Mouse (Mus musculus) megakaryocyte progenitor cell, adult 5-6 weeks (primary cell): ENCODE results near the gene Fam120a. TPM values are rescaled to one million over a fixed set of nuclear protein-coding genes. Genes with fewer than 3 reads are reported as not detected.

ENCODE experiments used
- ATAC-seq: replicated peaks from 2 replicates; pipeline ENCODE4 v1.8.0; 2016; ENCODE audit warnings: mild to moderate bottlenecking, moderate TSS enrichment, inconsistent platforms; ENCODE audit not compliant: poor library complexity
- total RNA-seq, 2 experiments: library from RNA; stranded (forward) in 1 of 2; stranded (reverse) in 1 of 2; fragments of 157-497, 149-512 nt in 1 of 2; fragments of 200-1000 nt in 1 of 2; gene quantifications; 2 replicates each; pipeline versions ENCODE4 v1.2.3 to v1.2.4; 2015 to 2017

Fam120a gene
- total RNA-seq, 2 experiments from 2014 or later, result 118 to 211 TPM

GRCm38 (mm10) chr13:48919756-48920415 lies 47.9 kb downstream of the Fam120a start:
- no peak for ATAC-seq

DNA sequence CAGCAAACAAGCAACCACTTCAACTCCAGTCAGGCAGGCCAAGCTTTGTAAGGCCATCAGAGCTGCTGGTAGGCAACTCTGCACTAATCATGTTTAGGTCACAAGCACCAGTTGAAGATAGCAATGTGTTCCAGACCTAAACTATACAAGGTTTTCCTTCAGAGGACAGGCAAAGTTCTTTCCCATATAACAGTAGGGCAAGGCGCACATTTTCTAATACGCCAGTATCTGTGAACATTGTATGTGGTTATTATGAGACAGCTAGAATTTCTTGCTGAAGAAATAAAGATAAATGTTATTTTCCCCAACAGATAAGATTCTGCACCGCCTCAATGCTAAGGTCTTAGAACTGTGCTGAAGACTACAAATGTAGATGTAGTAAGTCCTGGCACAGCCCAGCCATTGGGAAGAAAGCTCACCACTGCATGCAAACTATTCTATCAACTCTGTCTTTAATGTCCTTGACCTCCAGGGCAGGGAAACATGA lies 50.7 kb downstream of the Fam120a start:
- peak; percentile 60 for ATAC-seq

GRCm38 (mm10) chr13:48913680-48914079 lies 54.1 kb downstream of the Fam120a start:
- no peak for ATAC-seq

- ATAC-seq, result no peak
These were observed 54.7 kb downstream of the Fam120a start for GRCm38 (mm10) chr13:48913141-48913540.

- ATAC-seq, result no peak
These were observed 56.4 kb downstream of the Fam120a start for GRCm38 (mm10) chr13:48911426-48911825.

GRCm38 (mm10) chr13:48905458-48905857 lies 62.4 kb downstream of the Fam120a start:
- no peak for ATAC-seq

DNA sequence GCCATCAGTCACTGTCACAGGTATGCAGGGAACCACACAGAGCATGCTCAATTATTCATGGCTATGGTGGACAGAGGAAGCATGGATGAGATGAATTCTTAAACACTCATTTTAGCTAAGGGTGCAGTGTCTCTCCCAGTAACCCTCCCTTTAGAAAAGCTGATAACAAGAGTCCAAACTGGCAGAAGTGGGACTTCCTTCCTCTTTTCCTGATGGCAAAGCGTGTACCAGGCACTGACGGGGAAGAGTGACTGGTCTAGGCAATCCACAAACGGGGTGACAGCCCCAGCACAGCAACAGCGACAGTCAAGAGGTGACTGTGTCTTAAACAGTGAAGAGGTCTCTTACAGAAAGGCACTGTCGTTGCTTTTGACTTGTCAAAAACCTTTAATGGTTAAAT lies 72.4 kb downstream of the Fam120a start:
- peak; percentile 34; the same call in 1 of the 2 replicates for ATAC-seq

GRCm38 (mm10) chr13:48890260-48890960 lies 77.4 kb downstream of the Fam120a start:
- peak; percentile 60 for ATAC-seq

- peak; percentile 94 for ATAC-seq
These were observed 89.3 kb downstream of the Fam120a start for GRCm38 (mm10) chr13:48878534-48878933.

- no peak for ATAC-seq
These were observed 90.0 kb downstream of the Fam120a start for GRCm38 (mm10) chr13:48877805-48878204.

- ATAC-seq, result no peak
These were observed 95.1 kb downstream of the Fam120a start for GRCm38 (mm10) chr13:48872726-48873125.

- peak; percentile 53 for ATAC-seq
These were observed 95.8 kb downstream of the Fam120a start for GRCm38 (mm10) chr13:48871887-48872606.

GRCm38 (mm10) chr13:48870771-48871731 lies 96.8 kb downstream of the Fam120a start, which contains the start of gene Phf2:
Gene Phf2, minus strand, starts transcription at chr13:48871119.
- ATAC-seq, result peak; percentile 5; the same call in 1 of the 2 replicates

DNA sequence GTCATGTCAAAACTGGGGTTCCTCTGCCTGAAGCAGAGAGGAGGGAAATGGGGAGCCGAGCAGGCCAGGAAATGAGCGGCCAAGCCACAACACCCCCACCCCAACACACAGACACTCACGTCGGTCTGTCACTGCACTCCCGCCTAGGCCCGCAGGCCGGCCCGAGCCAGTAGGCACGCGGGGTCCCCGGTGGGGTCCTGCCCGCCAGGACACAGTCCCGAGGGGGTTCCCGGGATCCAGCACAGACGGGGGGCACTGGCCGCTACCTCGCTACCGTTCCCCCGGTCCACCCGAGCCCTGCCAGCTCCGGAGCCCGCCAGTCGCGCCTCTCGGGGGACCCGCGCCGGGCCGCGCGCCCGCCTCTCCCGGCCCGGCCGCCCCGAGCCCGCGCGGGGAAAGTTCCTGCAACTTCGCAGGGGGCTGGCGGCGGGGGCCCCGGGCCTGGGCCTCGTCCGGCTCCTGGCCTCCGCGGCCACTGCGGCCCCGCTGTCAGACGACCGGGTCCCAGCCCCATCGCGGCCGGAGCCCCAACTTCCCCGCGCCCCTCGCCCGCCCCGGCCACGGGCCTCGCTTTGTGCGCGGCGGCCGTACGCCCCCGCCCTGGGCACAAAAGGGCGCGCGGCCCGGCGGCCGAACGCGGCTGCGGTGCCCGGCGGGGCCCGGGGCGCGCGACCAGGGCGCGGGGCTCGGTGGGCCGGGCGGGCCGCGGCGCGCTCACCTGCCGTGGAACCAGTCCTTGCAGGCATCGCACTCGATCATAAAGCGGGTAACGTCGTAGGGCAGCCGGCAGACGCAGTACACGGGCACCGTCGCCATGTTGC lies 97.7 kb downstream of the Fam120a start:
- peak; percentile 58 for ATAC-seq

DNA sequence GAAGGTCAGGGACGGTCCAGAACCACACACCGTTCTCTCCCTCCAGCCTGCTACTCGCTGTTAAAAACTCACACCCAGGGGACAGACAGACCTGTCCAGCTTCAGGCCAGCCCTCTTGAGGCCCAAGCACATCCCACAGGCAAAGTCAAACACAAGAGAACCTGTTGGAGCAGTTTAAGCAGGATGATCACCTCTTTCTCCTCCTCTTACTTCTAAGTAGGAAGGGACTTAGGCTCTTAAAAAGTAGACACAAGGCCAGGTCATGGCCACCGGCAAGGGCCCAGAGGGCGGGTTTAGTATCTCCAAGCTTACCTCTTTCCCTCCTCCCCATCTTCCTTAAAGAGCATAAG lies 98.2 kb downstream of the Fam120a start:
- no peak for ATAC-seq

- ATAC-seq, result no peak
These were observed 98.7 kb downstream of the Fam120a start for GRCm38 (mm10) chr13:48869088-48869487.

DNA sequence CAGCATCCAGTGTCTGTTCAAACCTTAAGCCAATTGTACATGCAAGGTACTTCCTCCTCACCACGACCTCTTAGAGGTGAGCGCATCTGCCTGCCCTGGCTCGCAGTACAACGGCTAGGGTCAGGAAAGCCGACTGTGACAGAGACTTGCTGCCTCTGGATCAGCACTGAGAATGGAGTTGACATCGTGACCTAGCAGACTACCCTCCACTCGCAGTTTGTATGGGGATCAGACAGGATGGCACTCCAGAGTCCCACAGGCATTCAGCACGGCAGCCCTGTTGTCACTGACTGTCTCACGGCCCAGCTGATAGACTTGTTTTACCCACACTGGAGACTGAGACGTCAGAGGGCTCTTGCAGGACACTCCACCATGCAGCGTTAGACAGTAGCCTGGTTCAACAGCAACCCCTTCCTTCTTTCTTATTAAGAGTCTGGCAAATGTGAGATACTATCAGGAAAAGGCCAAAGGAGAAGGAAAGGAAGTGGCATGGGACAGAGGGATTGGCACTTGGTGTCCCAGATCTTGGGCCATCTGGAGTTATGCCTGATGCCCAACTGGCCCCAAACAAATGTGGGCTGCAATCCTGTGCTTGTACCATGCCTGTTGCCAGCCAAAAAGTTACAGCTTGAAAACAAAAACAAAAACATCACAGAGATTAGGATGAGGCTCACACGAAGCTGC lies 103.0 kb downstream of the Fam120a start:
- 0 out of 2 replicates have a peak, but pooled peaks have one; percentile 17 for ATAC-seq

DNA sequence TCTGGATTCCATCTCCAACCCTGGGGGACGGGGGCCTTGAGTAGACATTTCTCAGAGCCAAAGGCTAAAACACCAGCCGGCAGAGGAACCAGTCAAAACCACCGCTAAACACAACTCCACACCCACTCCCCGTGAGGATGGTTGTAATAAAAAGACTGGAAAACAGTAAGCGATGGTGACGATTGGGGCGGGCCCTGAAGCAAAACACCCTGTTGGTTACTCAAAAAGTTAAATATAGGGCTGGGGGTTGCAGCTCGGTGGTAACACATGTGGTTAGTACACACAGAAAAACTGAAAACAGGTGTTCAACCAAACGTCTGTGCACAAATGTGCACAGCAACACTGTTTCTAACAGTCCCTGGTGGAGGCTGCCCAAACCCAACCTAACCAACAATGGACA lies 104.3 kb downstream of the Fam120a start:
- no peak for ATAC-seq

GRCm38 (mm10) chr13:48861913-48862312 lies 105.9 kb downstream of the Fam120a start:
- ATAC-seq, result peak; percentile 67
